Mouse (Mus musculus) MEL (cell line): ENCODE measurements around the gene Ica1l.

ENCODE experiments used
- CTCF ChIP-seq, 3 experiments: IDR thresholded peaks in 2 of 3; conservative IDR thresholded peaks in 1 of 3; 2 replicates each; pipeline ENCODE4 v1.5.1; 2011 to 2012; ENCODE audit warnings: low read length in 3 of 3, low read depth in 2 of 3, mild to moderate bottlenecking in 2 of 3, improper control_type of control experiment in 1 of 3, inconsistent platforms in 1 of 3, mixed read lengths in 1 of 3, moderate library complexity in 1 of 3; ENCODE audit not compliant: control insufficient read depth in 1 of 3, insufficient read depth in 1 of 3, poor library complexity in 1 of 3, severe bottlenecking in 1 of 3
- E2F4 ChIP-seq: IDR thresholded peaks from 2 replicates; pipeline ENCODE4 v1.6.1; 2011; ENCODE audit warnings: low read depth, low read length, improper control_type of control experiment, borderline replicate concordance
- EP300 ChIP-seq, 2 experiments: IDR thresholded peaks; 2 replicates each; pipeline ENCODE4 v1.6.1; 2011; ENCODE audit warnings: improper control_type of control experiment in 2 of 2, low read length in 2 of 2, low read depth in 1 of 2, mild to moderate bottlenecking in 1 of 2
- KAT2A ChIP-seq: conservative IDR thresholded peaks from 2 replicates; pipeline ENCODE4 v1.6.1; 2012; ENCODE audit warnings: low read depth, low read length, improper control_type of control experiment, inconsistent platforms
- MAX ChIP-seq: IDR thresholded peaks from 2 replicates; pipeline ENCODE4 v1.6.1; 2011; ENCODE audit warnings: low read length, improper control_type of control experiment
- NELFE ChIP-seq: IDR thresholded peaks from 2 replicates; pipeline ENCODE4 v1.6.1; 2011; ENCODE audit warnings: low read depth, low read length, improper control_type of control experiment
- POLR2A ChIP-seq, 2 experiments: IDR thresholded peaks; 2 replicates each; pipeline ENCODE4 v1.6.1; 2011 to 2012; ENCODE audit warnings: low read length in 2 of 2, mild to moderate bottlenecking in 2 of 2, control low read depth in 1 of 2, improper control_type of control experiment in 1 of 2, low read depth in 1 of 2, moderate library complexity in 1 of 2; ENCODE audit not compliant: control insufficient read depth in 1 of 2, insufficient read depth in 1 of 2, poor library complexity in 1 of 2
- POLR2AphosphoS2 ChIP-seq: IDR thresholded peaks from 2 replicates; pipeline ENCODE4 v1.6.1; 2011; ENCODE audit warnings: low read length, improper control_type of control experiment
- TAL1 ChIP-seq: IDR thresholded peaks from 2 replicates; pipeline ENCODE4 v1.6.1; 2012; ENCODE audit warnings: mild to moderate bottlenecking, inconsistent platforms, low read length, moderate library complexity, mixed read lengths
- USF1 ChIP-seq: IDR thresholded peaks from 2 replicates; pipeline ENCODE4 v1.6.1; 2014; ENCODE audit warnings: low read depth, mild to moderate bottlenecking, inconsistent platforms, low read length, improper control_type of control experiment, moderate library complexity
- ZNF384 ChIP-seq: IDR thresholded peaks from 2 replicates; pipeline ENCODE4 v1.6.1; 2012; ENCODE audit warnings: low read depth, mild to moderate bottlenecking, inconsistent platforms, low read length, improper control_type of control experiment

GRCm38 (mm10) chr1:60008743-60009142 lies 34.2 kb downstream of the Ica1l start:
- TF ChIP-seq EP300 (IDR thresholded peaks at IDR 0.05; ENCODE audit: low read depth in 1 of 2, low read length in 2 of 2) (no peak), NELFE (no peak), POLR2AphosphoS2 (no peak), CTCF (IDR thresholded peaks at IDR 0.05 in 2 of 3, conservative IDR thresholded peaks at IDR 0.05 in 1 of 3; ENCODE audit: control insufficient read depth in 1 of 3, insufficient read depth in 1 of 3, low read depth in 2 of 3, low read length in 3 of 3, poor library complexity in 1 of 3, severe bottlenecking in 1 of 3) (no peak; a peak in 1 of 6 replicates), ZNF384 (no peak), TAL1 (no peak), POLR2A (IDR thresholded peaks at IDR 0.05; ENCODE audit: control insufficient read depth in 1 of 2, insufficient read depth in 1 of 2, low read depth in 1 of 2, low read length in 2 of 2, poor library complexity in 1 of 2) (no peak), KAT2A (no peak), USF1 (no peak), E2F4 (no peak), MAX (no peak)
